Mouse (Mus musculus) intestine, embryonic 16.5 days (tissue): Measurements from ENCODE around the gene Gypa. TPM values are rescaled to one million over a fixed set of nuclear protein-coding genes. Genes with fewer than 3 reads are reported as not detected.

ENCODE experiments used
- ATAC-seq: fragments of 200-750 bp; cut with Nextera tagmentation; 2 replicates; pipeline ENCODE4 v1.8.0; 2017; ENCODE audit warnings: moderate TSS enrichment, moderate library complexity
- H3K27ac ChIP-seq: fragments of 300-500 bp; sonication (generic); 2 replicates; pipeline ENCODE4 v1.5.1; 2014; ENCODE audit warnings: mild to moderate bottlenecking, low read length
- H3K27me3 ChIP-seq: fragments of 300-500 bp; sonication (generic); replicated peaks from 2 replicates; pipeline ENCODE4 v1.6.1; 2014; ENCODE audit warnings: low read length, control low read depth, mixed read lengths; ENCODE audit not compliant: control insufficient read depth, insufficient read depth
- H3K36me3 ChIP-seq: fragments of 300-500 bp; sonication (generic); 2 replicates; pipeline ENCODE4 v1.6.1; 2014; ENCODE audit warnings: low read length, control low read depth; ENCODE audit not compliant: control insufficient read depth, insufficient read depth
- H3K4me1 ChIP-seq: fragments of 300-500 bp; sonication (generic); 2 replicates; pipeline ENCODE4 v1.6.1; 2014; ENCODE audit warnings: low read length, control low read depth, mixed read lengths; ENCODE audit not compliant: control insufficient read depth, insufficient read depth
- H3K4me2 ChIP-seq: fragments of 300-500 bp; sonication (generic); 2 replicates; pipeline ENCODE4 v1.6.1; 2014; ENCODE audit warnings: low read depth, low read length, control low read depth
- H3K4me3 ChIP-seq: fragments of 300-500 bp; sonication (generic); 2 replicates; pipeline ENCODE4 v1.5.1; 2014; ENCODE audit warnings: mild to moderate bottlenecking, low read length
- H3K9ac ChIP-seq: fragments of 300-500 bp; sonication (generic); 2 replicates; pipeline ENCODE4 v1.6.1; 2014; ENCODE audit warnings: low read depth, low read length
- H3K9me3 ChIP-seq: fragments of 300-500 bp; sonication (generic); 2 replicates; pipeline ENCODE4 v1.6.1; 2016; ENCODE audit warnings: low read length, control low read depth; ENCODE audit not compliant: control insufficient read depth
- WGBS: fragments of 180-500 bp; shearing (Covaris S2); extraction: QIAGEN DNeasy Blood & Tissue Kit; methylation state at CpG from one replicate; pipeline ENCODE4 v1.1.7; 2014; 5-methylcytosine and 5-hydroxymethylcytosine counted together
- polyA plus RNA-seq: library from polyadenylated mRNA; unstranded; fragments of >200 nt; fragmentation: Nextera tagmentation; extraction: Ambion mirVana; gene quantifications from 2 replicates; pipeline ENCODE4 v1.2.1, GENCODE M21; 2015

Gene Gypa
- polyA plus RNA-seq, 1 experiment from 2014 or later, result 13.8 TPM

- no peak overlapping the region for H3K27ac ChIP-seq
- H3K9ac ChIP-seq, result no peak overlapping the region
- H3K4me3 ChIP-seq, result no peak overlapping the region
- no peaks in the 10 kb centered on the region for H3K9me3 ChIP-seq
- H3K27me3 ChIP-seq, result no peaks in the 10 kb centered on the region
- H3K36me3 ChIP-seq, result no peaks in the 10 kb centered on the region
- H3K4me2 ChIP-seq, result no peak overlapping the region
- WGBS, result 73% methylated on average over 6 of the region's 6 CpGs
- H3K4me1 ChIP-seq, result no peaks in the 10 kb centered on the region
- peak; percentile 67 for ATAC-seq
These were observed 7.7 kb downstream of the Gypa start for GRCm38 (mm10) chr8:80501283-80501682.

GRCm38 (mm10) chr8:80526382-80527355, 33.1 kb downstream of the Gypa start:
- H3K4me3 ChIP-seq, result no peak overlapping the region
- H3K27ac ChIP-seq, result no peak overlapping the region
- WGBS, result 84% methylated on average over 5 of the region's 5 CpGs
- H3K4me2 ChIP-seq, result no peak overlapping the region
- no peaks in the 10 kb centered on the region for H3K9me3 ChIP-seq
- H3K27me3 ChIP-seq, result no peaks in the 10 kb centered on the region
- no peaks in the 10 kb centered on the region for H3K36me3 ChIP-seq
- no peak overlapping the region for H3K9ac ChIP-seq
- no peaks in the 10 kb centered on the region for H3K4me1 ChIP-seq
- ATAC-seq, result no peak

- no peak overlapping the region for H3K4me2 ChIP-seq
- no peaks in the 10 kb centered on the region for H3K4me1 ChIP-seq
- no peaks in the 10 kb centered on the region for H3K9me3 ChIP-seq
- no peaks in the 10 kb centered on the region for H3K36me3 ChIP-seq
- H3K9ac ChIP-seq, result no peak overlapping the region
- 91% methylated on average over 3 of the region's 3 CpGs for WGBS
- H3K27me3 ChIP-seq, result no peaks in the 10 kb centered on the region
- no peak for ATAC-seq
- H3K27ac ChIP-seq, result no peak overlapping the region
- no peak overlapping the region for H3K4me3 ChIP-seq
These were observed 48.3 kb downstream of the Gypa start for GRCm38 (mm10) chr8:80541836-80542235.

GRCm38 (mm10) chr8:80550436-80550835, 56.9 kb downstream of the Gypa start:
- Histone ChIP-seq H3K9ac (no peak overlapping the region), H3K36me3 (no peaks in the 10 kb centered on the region), H3K27ac (no peak overlapping the region), H3K9me3 (no peaks in the 10 kb centered on the region), H3K27me3 (no peaks in the 10 kb centered on the region), H3K4me3 (no peak overlapping the region), H3K4me2 (no peak overlapping the region), H3K4me1 (no peaks in the 10 kb centered on the region)
- ATAC-seq, result no peak

- Histone ChIP-seq H3K9me3 (no peaks in the 10 kb centered on the region), H3K27me3 (no peaks in the 10 kb centered on the region), H3K36me3 (no peaks in the 10 kb centered on the region), H3K9ac (no peak overlapping the region), H3K27ac (no peak overlapping the region), H3K4me3 (no peak overlapping the region), H3K4me2 (no peak overlapping the region), H3K4me1 (no peaks in the 10 kb centered on the region)
- ATAC-seq, result no peak
- WGBS, result 67% methylated on average over 3 of the region's 3 CpGs
These were observed 57.7 kb downstream of the Gypa start for GRCm38 (mm10) chr8:80551303-80551702.

- Histone ChIP-seq H3K9ac (no peak overlapping the region), H3K9me3 (no peaks in the 10 kb centered on the region), H3K4me2 (no peak overlapping the region), H3K4me1 (no peaks in the 10 kb centered on the region), H3K4me3 (no peak overlapping the region), H3K27ac (no peak overlapping the region), H3K36me3 (no peaks in the 10 kb centered on the region), H3K27me3 (no peaks in the 10 kb centered on the region)
- ATAC-seq, result no peak
- WGBS, result 88% methylated on average over 2 of the region's 2 CpGs
These were observed 61.4 kb downstream of the Gypa start for GRCm38 (mm10) chr8:80554991-80555390.

Other genes with a start within 250 kb of the Gypa start
- gene Frem3, start 117.3 kb downstream of the Gypa start, polyA plus RNA-seq, result 0.02 and 0.06 TPM in 2 replicates
- gene Smarca5, start 245.7 kb downstream of the Gypa start, polyA plus RNA-seq, result 21.0 and 41.8 TPM in 2 replicates